Mouse (Mus musculus) limb, embryonic 13.5 days (tissue): Measurements from ENCODE around the gene Hunk. TPM values are rescaled to one million over a fixed set of nuclear protein-coding genes. Genes with fewer than 3 reads are reported as not detected.
A peak's percentile ranks its signal among the peaks of the same experiment; 100 is the strongest.

Experiments used
- ATAC-seq: fragments of 200-750 bp; cut with Nextera tagmentation; 2 replicates; pipeline ENCODE4 v1.8.0; 2017; ENCODE audit warnings: low read depth, moderate number of reproducible peaks, moderate TSS enrichment; ENCODE audit not compliant: low FRiP score
- H3K27ac ChIP-seq: fragments of 300-500 bp; sonication (generic); 2 replicates; pipeline ENCODE4 v1.5.1; 2015; ENCODE audit warnings: inconsistent platforms, mild to moderate bottlenecking, moderate library complexity
- H3K27me3 ChIP-seq: fragments of 300-500 bp; sonication (generic); 2 replicates; pipeline ENCODE4 v1.6.1; 2015; ENCODE audit warnings: mild to moderate bottlenecking, inconsistent platforms
- H3K36me3 ChIP-seq: fragments of 300-500 bp; sonication (generic); 2 replicates; pipeline ENCODE4 v1.6.1; 2015; ENCODE audit warnings: inconsistent platforms, mild to moderate bottlenecking, moderate library complexity
- H3K4me1 ChIP-seq: fragments of 300-500 bp; sonication (generic); 2 replicates; pipeline ENCODE4 v1.6.1; 2015; ENCODE audit warnings: inconsistent platforms
- H3K4me2 ChIP-seq: fragments of 300-500 bp; sonication (generic); replicated peaks from 2 replicates; pipeline ENCODE4 v1.6.1; 2015; ENCODE audit warnings: inconsistent platforms, mild to moderate bottlenecking, moderate library complexity
- H3K4me3 ChIP-seq: fragments of 300-500 bp; sonication (generic); 2 replicates; pipeline ENCODE4 v1.5.1; 2015; ENCODE audit warnings: moderate library complexity, mild to moderate bottlenecking, inconsistent platforms
- H3K9ac ChIP-seq: fragments of 300-500 bp; sonication (generic); 2 replicates; pipeline ENCODE4 v1.6.1; 2015; ENCODE audit warnings: mild to moderate bottlenecking, inconsistent platforms
- H3K9me3 ChIP-seq: fragments of 300-500 bp; sonication (generic); 2 replicates; pipeline ENCODE4 v1.6.1; 2016; ENCODE audit warnings: inconsistent platforms
- WGBS: fragments of 180-500 bp; shearing (Covaris S2); methylation state at CpG from one replicate; pipeline ENCODE4 v1.1.7; 2015; 5-methylcytosine and 5-hydroxymethylcytosine counted together
- polyA plus RNA-seq: library from polyadenylated mRNA; unstranded; fragments of >200 nt; fragmentation: Nextera tagmentation; extraction: Ambion mirVana; gene quantifications from 2 replicates; pipeline ENCODE4 v1.2.1, GENCODE M21; 2015

Gene Hunk
- polyA plus RNA-seq, 1 experiment from 2014 or later, result 17.9 TPM

- H3K9me3 ChIP-seq, result no peaks in the 10 kb centered on the region
- no peaks in the 10 kb centered on the region for H3K27me3 ChIP-seq
- ATAC-seq, result no peak
- WGBS, result 40% methylated on average over 6 of the region's 6 CpGs
- H3K27ac ChIP-seq, result no peak overlapping the region
- peaks cover 25% of the 10 kb centered on the region for H3K4me1 ChIP-seq
- no peak overlapping the region for H3K4me2 ChIP-seq
- H3K9ac ChIP-seq, result no peak overlapping the region
- no peak overlapping the region for H3K4me3 ChIP-seq
- peaks cover 54% of the 10 kb centered on the region for H3K36me3 ChIP-seq
These were observed 57.2 kb downstream of the Hunk start for GRCm38 (mm10) chr16:90442991-90443390.

GRCm38 (mm10) chr16:90453197-90453596, 67.4 kb downstream of the Hunk start:
- H3K9me3 ChIP-seq, result no peaks in the 10 kb centered on the region
- peak; percentile 78 for ATAC-seq
- no peaks in the 10 kb centered on the region for H3K27me3 ChIP-seq
- peak overlapping the region; percentile 83 for H3K27ac ChIP-seq
- peak overlapping the region; percentile 35 for H3K4me2 ChIP-seq
- H3K9ac ChIP-seq, result peak overlapping the region; percentile 39; the same call in 1 of the 2 replicates
- peaks cover 68% of the 10 kb centered on the region for H3K4me1 ChIP-seq
- 20% methylated on average over 11 of the region's 11 CpGs for WGBS
- H3K36me3 ChIP-seq, result peaks cover 45% of the 10 kb centered on the region
- no peak overlapping the region for H3K4me3 ChIP-seq

DNA sequence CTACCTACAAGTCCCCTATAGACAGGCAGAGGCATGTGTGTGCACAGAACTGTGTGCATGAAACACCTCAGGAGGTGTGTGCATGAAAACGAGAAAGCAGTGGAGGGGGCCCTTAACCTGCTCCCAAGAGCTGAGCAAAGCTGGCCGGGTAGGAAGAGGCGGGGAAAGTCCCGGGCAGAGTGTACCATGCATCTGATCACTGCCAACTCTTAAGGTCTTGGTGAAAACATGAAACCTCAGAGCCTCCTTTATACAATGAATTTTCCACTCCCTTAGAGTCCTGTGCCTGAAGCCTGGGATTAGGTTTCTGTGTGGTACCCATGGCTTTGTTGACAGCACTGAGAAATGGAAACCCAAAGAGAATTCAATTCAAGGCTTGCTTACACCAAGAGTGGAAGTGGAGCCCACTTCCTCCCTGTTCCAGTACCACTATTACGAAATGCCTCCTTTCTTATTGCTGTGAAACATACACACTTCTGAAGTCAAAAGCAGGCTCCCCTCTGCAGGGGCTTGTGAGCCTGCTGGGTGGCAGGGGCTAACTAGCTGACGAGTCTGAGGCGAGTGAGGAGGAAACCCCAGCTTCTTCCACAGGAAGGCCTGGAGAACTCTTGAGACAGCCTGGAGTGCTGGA, 70.8 kb downstream of the Hunk start:
- Histone ChIP-seq H3K4me1 (peaks cover 77% of the 10 kb centered on the region), H3K36me3 (peaks cover 43% of the 10 kb centered on the region)
- WGBS, result 78% methylated on average over 7 of the region's 7 CpGs

DNA sequence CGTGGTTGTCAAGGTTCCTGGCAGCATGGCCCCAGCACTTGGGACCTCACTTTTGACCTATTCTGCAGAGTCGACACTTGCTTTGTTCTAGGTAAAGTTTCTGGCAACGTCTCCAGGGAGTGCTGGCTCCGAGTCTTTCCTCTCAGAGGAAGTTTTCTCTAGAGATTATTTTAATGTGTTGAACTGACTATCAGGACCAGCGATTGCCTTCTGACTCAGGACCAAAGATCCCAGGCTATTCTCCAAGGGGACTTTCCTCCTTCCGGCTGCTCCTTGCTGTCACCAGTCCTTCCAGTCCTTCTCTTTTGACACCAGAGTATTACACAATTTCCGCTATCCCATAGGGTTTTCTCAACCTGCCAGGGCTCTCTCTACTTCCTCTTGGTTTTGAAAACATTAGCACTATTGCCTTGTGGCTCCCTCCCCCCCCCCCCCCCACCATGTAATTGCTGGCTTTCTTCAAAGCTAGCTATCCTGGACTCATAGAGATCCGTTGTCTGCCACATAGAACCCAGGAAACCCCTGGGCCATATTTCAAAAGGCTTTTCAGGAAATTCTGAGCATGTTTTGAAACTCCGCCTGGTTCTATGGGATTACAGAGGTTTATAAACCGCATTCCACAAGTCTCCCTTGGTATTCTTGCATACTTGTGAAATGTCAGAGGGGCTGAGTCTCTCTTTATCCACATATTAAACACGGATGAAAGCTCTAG, 73.2 kb downstream of the Hunk start:
- no peaks in the 10 kb centered on the region for H3K9me3 ChIP-seq
- peaks cover 72% of the 10 kb centered on the region for H3K4me1 ChIP-seq
- H3K4me2 ChIP-seq, result no peak overlapping the region
- H3K36me3 ChIP-seq, result peaks cover 52% of the 10 kb centered on the region
- no peak overlapping the region for H3K9ac ChIP-seq
- no peak overlapping the region for H3K4me3 ChIP-seq
- H3K27me3 ChIP-seq, result no peaks in the 10 kb centered on the region
- peak; percentile 34 for ATAC-seq
- WGBS, result 37% methylated on average over 11 of the region's 11 CpGs
- H3K27ac ChIP-seq, result peak overlapping the region; percentile 72

More for the DNA sequence above, 70.8 kb downstream of the Hunk start:
- Histone ChIP-seq H3K4me3 (no peak overlapping the region), H3K27ac (no peak overlapping the region), H3K9ac (no peak overlapping the region), H3K27me3 (no peaks in the 10 kb centered on the region), H3K9me3 (no peaks in the 10 kb centered on the region), H3K4me2 (no peak overlapping the region)
- ATAC-seq, result no peak

GRCm38 (mm10) chr16:90461304-90461905, 75.6 kb downstream of the Hunk start:
- no peak overlapping the region for H3K4me3 ChIP-seq
- WGBS, result 36% methylated on average over 11 of the region's 11 CpGs
- H3K9me3 ChIP-seq, result peaks cover 4% of the 10 kb centered on the region; the same call in 1 of the 2 replicates
- no peak for ATAC-seq
- H3K27me3 ChIP-seq, result no peaks in the 10 kb centered on the region
- H3K4me2 ChIP-seq, result no peak overlapping the region
- peaks cover 52% of the 10 kb centered on the region for H3K36me3 ChIP-seq
- H3K27ac ChIP-seq, result peak overlapping the region; percentile 28; the same call in 1 of the 2 replicates
- peaks cover 55% of the 10 kb centered on the region for H3K4me1 ChIP-seq
- no peak overlapping the region; the same call in 1 of the 2 replicates for H3K9ac ChIP-seq

GRCm38 (mm10) chr16:90462728-90463275, 77.0 kb downstream of the Hunk start:
- H3K27ac ChIP-seq, result peak overlapping the region; percentile 29; the same call in 1 of the 2 replicates

GRCm38 (mm10) chr16:90465154-90465553, 79.3 kb downstream of the Hunk start:
- no peak overlapping the region for H3K9ac ChIP-seq
- no peak overlapping the region for H3K27ac ChIP-seq
- peaks cover 33% of the 10 kb centered on the region for H3K4me1 ChIP-seq
- H3K4me3 ChIP-seq, result no peak overlapping the region
- ATAC-seq, result no peak
- WGBS, result 94% methylated on average over 5 of the region's 5 CpGs
- peaks cover 13% of the 10 kb centered on the region for H3K9me3 ChIP-seq
- H3K27me3 ChIP-seq, result no peaks in the 10 kb centered on the region
- H3K4me2 ChIP-seq, result no peak overlapping the region
- peaks cover 71% of the 10 kb centered on the region for H3K36me3 ChIP-seq

More at GRCm38 (mm10) chr16:90462728-90463275, 77.0 kb downstream of the Hunk start:
- no peak for ATAC-seq
- Histone ChIP-seq H3K4me2 (no peak overlapping the region), H3K9ac (no peak overlapping the region), H3K27me3 (no peaks in the 10 kb centered on the region), H3K36me3 (peaks cover 53% of the 10 kb centered on the region), H3K4me1 (peaks cover 55% of the 10 kb centered on the region), H3K4me3 (no peak overlapping the region), H3K9me3 (peaks cover 6% of the 10 kb centered on the region; the same call in 1 of the 2 replicates)
- 46% methylated on average over 11 of the region's 11 CpGs for WGBS

GRCm38 (mm10) chr16:90468286-90468685, 82.5 kb downstream of the Hunk start:
- ATAC-seq, result no peak
- peaks cover 13% of the 10 kb centered on the region for H3K9me3 ChIP-seq
- H3K36me3 ChIP-seq, result peaks cover 94% of the 10 kb centered on the region
- WGBS, result 87% methylated on average over 5 of the region's 5 CpGs
- no peak overlapping the region for H3K4me3 ChIP-seq
- no peak overlapping the region for H3K27ac ChIP-seq
- H3K9ac ChIP-seq, result no peak overlapping the region
- H3K4me1 ChIP-seq, result peaks cover 4% of the 10 kb centered on the region; the same call in 1 of the 2 replicates
- H3K4me2 ChIP-seq, result no peak overlapping the region
- H3K27me3 ChIP-seq, result no peaks in the 10 kb centered on the region

- Histone ChIP-seq H3K9me3 (peaks cover 10% of the 10 kb centered on the region; the same call in 1 of the 2 replicates), H3K36me3 (peaks cover 94% of the 10 kb centered on the region), H3K4me2 (no peak overlapping the region), H3K9ac (no peak overlapping the region), H3K27ac (no peak overlapping the region), H3K4me1 (no peaks in the 10 kb centered on the region), H3K4me3 (no peak overlapping the region), H3K27me3 (no peaks in the 10 kb centered on the region)
- ATAC-seq, result no peak
- WGBS, result 93% methylated on average over 16 of the region's 16 CpGs
These were observed 90.0 kb downstream of the Hunk start for GRCm38 (mm10) chr16:90475701-90476229.

- no peak overlapping the region for H3K4me3 ChIP-seq
- no peaks in the 10 kb centered on the region for H3K27me3 ChIP-seq
- H3K27ac ChIP-seq, result no peak overlapping the region
- no peak for ATAC-seq
- 95% methylated on average over 5 of the region's 5 CpGs for WGBS
- H3K4me2 ChIP-seq, result no peak overlapping the region
- peaks cover 4% of the 10 kb centered on the region; the same call in 1 of the 2 replicates for H3K9me3 ChIP-seq
- no peaks in the 10 kb centered on the region for H3K4me1 ChIP-seq
- peaks cover 98% of the 10 kb centered on the region for H3K36me3 ChIP-seq
- H3K9ac ChIP-seq, result no peak overlapping the region
These were observed 95.8 kb downstream of the Hunk start for GRCm38 (mm10) chr16:90481612-90482011.

GRCm38 (mm10) chr16:90483341-90483740, 97.5 kb downstream of the Hunk start:
- no peak for ATAC-seq
- no peaks in the 10 kb centered on the region for H3K27me3 ChIP-seq
- 93% methylated on average over 6 of the region's 6 CpGs for WGBS
- H3K9me3 ChIP-seq, result no peaks in the 10 kb centered on the region
- H3K9ac ChIP-seq, result no peak overlapping the region
- no peak overlapping the region for H3K4me2 ChIP-seq
- no peaks in the 10 kb centered on the region for H3K4me1 ChIP-seq
- H3K27ac ChIP-seq, result no peak overlapping the region
- H3K36me3 ChIP-seq, result peaks cover 97% of the 10 kb centered on the region
- H3K4me3 ChIP-seq, result no peak overlapping the region

DNA sequence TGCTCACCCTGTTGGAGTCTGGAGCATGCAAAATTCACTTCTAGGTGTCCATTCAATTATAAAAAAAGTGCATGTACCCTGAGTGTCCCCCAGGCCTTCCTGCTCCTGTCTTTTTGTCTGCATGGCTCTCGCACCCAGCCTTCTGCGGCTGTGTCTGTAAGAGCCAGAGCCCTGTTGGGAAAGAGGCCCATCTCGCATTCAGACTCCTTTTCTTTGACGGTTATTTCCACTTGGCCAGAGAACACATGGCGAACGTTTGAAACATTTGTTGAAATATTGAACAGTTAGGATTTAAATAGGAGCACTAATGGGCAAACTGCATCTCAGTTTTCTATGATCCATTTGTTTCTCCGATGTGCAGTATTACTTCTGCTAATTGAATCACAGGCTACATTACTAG, 99.3 kb downstream of the Hunk start:
- Histone ChIP-seq H3K4me3 (no peak overlapping the region), H3K4me1 (peaks cover 8% of the 10 kb centered on the region), H3K9me3 (no peaks in the 10 kb centered on the region), H3K9ac (no peak overlapping the region), H3K27ac (no peak overlapping the region), H3K4me2 (no peak overlapping the region), H3K27me3 (no peaks in the 10 kb centered on the region), H3K36me3 (peaks cover 97% of the 10 kb centered on the region)
- 94% methylated on average over 7 of the region's 7 CpGs for WGBS
- ATAC-seq, result no peak
